Mouse (Mus musculus): ENCODE results near the gene Setdb1. TPM values are rescaled to one million over a fixed set of nuclear protein-coding genes. Genes with fewer than 3 reads are reported as not detected.
A peak's percentile ranks its signal among the peaks of the same experiment; 100 is the strongest.
"Not testable (repeated sequence)": the region's sequence is repeated elsewhere in the genome, so short reads cannot be mapped to it uniquely, and the experiment has no call there.

The Setdb1 gene
- polyA plus RNA-seq, 1 experiment from 2014 or later: 42.7 TPM

GRCm38 (mm10) chr3:95343356-95344000 is 13.5 kb downstream of the Setdb1 start:
- not testable (repeated sequence) for ATAC-seq (ENCODE audit: low FRiP score, low read depth); H3K4me3 ChIP-seq; H3K9me3 ChIP-seq; H3K27me3 ChIP-seq; H3K4me2 ChIP-seq; H3K4me1 ChIP-seq (replicated peaks); H3K9ac ChIP-seq; H3K27ac ChIP-seq (replicated peaks)
- peaks cover 89% of the 10 kb centered on the region for H3K36me3 ChIP-seq
- WGBS: 93% methylated on average over 9 of the region's 9 CpGs

- no peaks in the 10 kb centered on the region for H3K4me1 ChIP-seq (replicated peaks)
- no peak overlapping the region for H3K4me3 ChIP-seq
- H3K27me3 ChIP-seq: no peaks in the 10 kb centered on the region
- no peak for ATAC-seq (ENCODE audit: low FRiP score, low read depth)
- H3K36me3 ChIP-seq: peaks cover 94% of the 10 kb centered on the region
- no peak overlapping the region for H3K27ac ChIP-seq (replicated peaks)
- no peak overlapping the region for H3K4me2 ChIP-seq
- 96% methylated on average over 4 of the region's 4 CpGs for WGBS
- H3K9ac ChIP-seq: no peak overlapping the region
- no peaks in the 10 kb centered on the region for H3K9me3 ChIP-seq
Measured at GRCm38 (mm10) chr3:95338251-95338650, 18.8 kb downstream of the Setdb1 start.

GRCm38 (mm10) chr3:95337345-95337744 is 19.7 kb downstream of the Setdb1 start:
- H3K27me3 ChIP-seq: no peaks in the 10 kb centered on the region
- no peaks in the 10 kb centered on the region for H3K4me1 ChIP-seq (replicated peaks)
- no peak overlapping the region for H3K4me2 ChIP-seq
- H3K36me3 ChIP-seq: peaks cover 94% of the 10 kb centered on the region
- ATAC-seq (ENCODE audit: low FRiP score, low read depth): no peak
- no peak overlapping the region for H3K9ac ChIP-seq
- WGBS: 98% methylated on average over 4 of the region's 4 CpGs
- no peak overlapping the region for H3K27ac ChIP-seq (replicated peaks)
- no peaks in the 10 kb centered on the region for H3K9me3 ChIP-seq
- H3K4me3 ChIP-seq: no peak overlapping the region

- Histone ChIP-seq H3K4me3 (no peak overlapping the region), H3K4me2 (no peak overlapping the region), H3K9me3 (no peaks in the 10 kb centered on the region), H3K27me3 (no peaks in the 10 kb centered on the region), H3K27ac (replicated peaks) (no peak overlapping the region), H3K4me1 (replicated peaks) (no peaks in the 10 kb centered on the region), H3K9ac (no peak overlapping the region), H3K36me3 (peaks cover 74% of the 10 kb centered on the region)
- WGBS: 91% methylated on average over 1 of the region's 1 CpGs
- no peak for ATAC-seq (ENCODE audit: low FRiP score, low read depth)
Measured at GRCm38 (mm10) chr3:95331528-95331927, 25.5 kb downstream of the Setdb1 start.

- WGBS: 96% methylated on average over 1 of the region's 1 CpGs
- H3K4me1 ChIP-seq (replicated peaks): no peaks in the 10 kb centered on the region
- ATAC-seq (ENCODE audit: low FRiP score, low read depth): no peak
- no peak overlapping the region for H3K9ac ChIP-seq
- H3K9me3 ChIP-seq: no peaks in the 10 kb centered on the region
- H3K4me3 ChIP-seq: no peak overlapping the region
- H3K4me2 ChIP-seq: no peak overlapping the region
- H3K27ac ChIP-seq (replicated peaks): no peak overlapping the region
- peaks cover 77% of the 10 kb centered on the region for H3K36me3 ChIP-seq
- no peaks in the 10 kb centered on the region for H3K27me3 ChIP-seq
Measured at GRCm38 (mm10) chr3:95328803-95329404, 28.1 kb downstream of the Setdb1 start.

GRCm38 (mm10) chr3:95324454-95325144 is 32.4 kb downstream of the Setdb1 start:
- Histone ChIP-seq H3K4me2 (no peak overlapping the region), H3K9ac (no peak overlapping the region), H3K4me1 (replicated peaks) (0 out of 2 replicates have a peak, but pooled peaks cover 3% of the 10 kb centered on the region), H3K27me3 (no peaks in the 10 kb centered on the region), H3K36me3 (peaks cover 90% of the 10 kb centered on the region), H3K9me3 (no peaks in the 10 kb centered on the region), H3K27ac (replicated peaks) (no peak overlapping the region), H3K4me3 (no peak overlapping the region)
- no peak for ATAC-seq (ENCODE audit: low FRiP score, low read depth)
- 96% methylated on average over 6 of the region's 6 CpGs for WGBS

- Histone ChIP-seq H3K27me3 (no peaks in the 10 kb centered on the region), H3K4me1 (replicated peaks) (peaks cover 8% of the 10 kb centered on the region; the same call in 1 of the 2 replicates), H3K4me3 (no peak overlapping the region), H3K27ac (replicated peaks) (no peak overlapping the region), H3K4me2 (no peak overlapping the region), H3K9ac (no peak overlapping the region), H3K36me3 (peaks cover 80% of the 10 kb centered on the region), H3K9me3 (no peaks in the 10 kb centered on the region)
- no peak for ATAC-seq (ENCODE audit: low FRiP score, low read depth)
- WGBS: 92% methylated on average over 3 of the region's 3 CpGs
Measured at GRCm38 (mm10) chr3:95323429-95323828, 33.6 kb downstream of the Setdb1 start.

GRCm38 (mm10) chr3:95319701-95320625 is 37.0 kb downstream of the Setdb1 start:
- Histone ChIP-seq H3K4me2 (no peak overlapping the region), H3K27me3 (no peaks in the 10 kb centered on the region), H3K9ac (no peak overlapping the region), H3K4me1 (replicated peaks) (peaks cover 30% of the 10 kb centered on the region), H3K9me3 (no peaks in the 10 kb centered on the region), H3K4me3 (no peak overlapping the region), H3K27ac (replicated peaks) (no peak overlapping the region), H3K36me3 (peaks cover 53% of the 10 kb centered on the region)
- no peak for ATAC-seq (ENCODE audit: low FRiP score, low read depth)
- WGBS: 71% methylated on average over 12 of the region's 12 CpGs

- peaks cover 44% of the 10 kb centered on the region for H3K36me3 ChIP-seq
- H3K4me3 ChIP-seq: no peak overlapping the region
- H3K9ac ChIP-seq: no peak overlapping the region
- WGBS: 66% methylated on average over 2 of the region's 2 CpGs
- H3K27me3 ChIP-seq: no peaks in the 10 kb centered on the region
- H3K4me2 ChIP-seq: no peak overlapping the region
- no peak for ATAC-seq (ENCODE audit: low FRiP score, low read depth)
- H3K9me3 ChIP-seq: no peaks in the 10 kb centered on the region
- no peak overlapping the region for H3K27ac ChIP-seq (replicated peaks)
- peaks cover 36% of the 10 kb centered on the region for H3K4me1 ChIP-seq (replicated peaks)
Measured at GRCm38 (mm10) chr3:95319110-95319509, 37.9 kb downstream of the Setdb1 start.

- Histone ChIP-seq H3K9ac (no peak overlapping the region), H3K4me2 (no peak overlapping the region), H3K4me3 (no peak overlapping the region), H3K9me3 (no peaks in the 10 kb centered on the region), H3K4me1 (replicated peaks) (peaks cover 38% of the 10 kb centered on the region), H3K27me3 (no peaks in the 10 kb centered on the region), H3K27ac (replicated peaks) (no peak overlapping the region), H3K36me3 (peaks cover 38% of the 10 kb centered on the region)
- WGBS: 45% methylated on average over 6 of the region's 6 CpGs
- ATAC-seq (ENCODE audit: low FRiP score, low read depth): no peak
Measured at GRCm38 (mm10) chr3:95318548-95318947, 38.5 kb downstream of the Setdb1 start.

- Histone ChIP-seq H3K4me1 (replicated peaks) (peaks cover 38% of the 10 kb centered on the region), H3K36me3 (peaks cover 28% of the 10 kb centered on the region), H3K9me3 (no peaks in the 10 kb centered on the region), H3K27ac (replicated peaks) (0 out of 2 replicates have a peak overlapping the region, but pooled peaks have one; percentile 23), H3K9ac (no peak overlapping the region), H3K4me2 (peak overlapping the region; percentile 7; the same call in 1 of the 2 replicates), H3K4me3 (no peak overlapping the region), H3K27me3 (no peaks in the 10 kb centered on the region)
- 24% methylated on average over 12 of the region's 12 CpGs for WGBS
- ATAC-seq (ENCODE audit: low FRiP score, low read depth): no peak
Measured at GRCm38 (mm10) chr3:95317414-95318080, 39.5 kb downstream of the Setdb1 start.

All from hindbrain, embryonic 15.5 days (tissue).